Mouse (Mus musculus) lung, adult 2 months (tissue): ENCODE results near the gene Tas2r119. TPM values are rescaled to one million over a fixed set of nuclear protein-coding genes. Genes with fewer than 3 reads are reported as not detected.
"Not testable (repeated sequence)": the region's sequence is repeated elsewhere in the genome, so short reads cannot be mapped to it uniquely, and the experiment has no call there.

Experiments
- DNase-seq: peaks from one replicate; pipeline ENCODE4 v3.0.0; 2022
- H3K4me1 ChIP-seq: fragments of 200-500 bp; 2 replicates; pipeline ENCODE4 v1.6.1; 2011; ENCODE audit warnings: low read length; ENCODE audit not compliant: control insufficient read depth, insufficient read depth
- H3K4me3 ChIP-seq: fragments of 200-500 bp; replicated peaks from 2 replicates; pipeline ENCODE3; 2011; ENCODE audit warnings: low read depth, mild to moderate bottlenecking, control low read depth, low read length; ENCODE audit errors: extremely low read depth
- CTCF ChIP-seq: fragments of 200-500 bp; IDR thresholded peaks from 2 replicates; pipeline ENCODE4 v1.5.1; 2011; ENCODE audit warnings: mild to moderate bottlenecking, low read length, control low read depth; ENCODE audit not compliant: insufficient read depth
- POLR2A ChIP-seq: fragments of 200-500 bp; IDR thresholded peaks from 2 replicates; pipeline ENCODE4 v1.6.1; 2011; ENCODE audit warnings: low read depth, mild to moderate bottlenecking, control low read depth, low read length, borderline replicate concordance; ENCODE audit errors: extremely low read depth
- WGBS: fragments of 180-500 bp; shearing (Covaris S2); methylation state at CpG from one replicate; pipeline ENCODE4 v1.1.7; 2018; 5-methylcytosine and 5-hydroxymethylcytosine counted together
- polyA plus RNA-seq: library from polyadenylated mRNA; depleted of rRNA; stranded (reverse); fragments of >200 nt; gene quantifications from 2 replicates; pipeline ENCODE4 v1.2.3, GENCODE M21; 2012; rRNA removed

Tas2r119 gene
- polyA plus RNA-seq, 1 experiment = not detected

GRCm38 (mm10) chr15:32204908-32205307 lies 27.8 kb downstream of the Tas2r119 start:
- TF ChIP-seq POLR2A (no peak), CTCF (no peak)
- no peaks in the 10 kb centered on the region for H3K4me1 ChIP-seq
- WGBS = 64% methylated on average over 10 of the region's 10 CpGs
- H3K4me3 ChIP-seq = no peak overlapping the region
- DNase-seq = no peak

GRCm38 (mm10) chr15:32214687-32215086 lies 37.6 kb downstream of the Tas2r119 start:
- 86% methylated on average over 10 of the region's 10 CpGs for WGBS
- not testable (repeated sequence) for H3K4me3 ChIP-seq

GRCm38 (mm10) chr15:32223028-32223427 lies 45.9 kb downstream of the Tas2r119 start:
- Histone ChIP-seq H3K4me3 (no peak overlapping the region), H3K4me1 (no peaks in the 10 kb centered on the region)
- DNase-seq = no peak
- 80% methylated on average over 7 of the region's 7 CpGs for WGBS
- TF ChIP-seq POLR2A (no peak), CTCF (no peak)

More at GRCm38 (mm10) chr15:32214687-32215086, 37.6 kb downstream of the Tas2r119 start:
- not testable (repeated sequence) for H3K4me1 ChIP-seq, DNase-seq

GRCm38 (mm10) chr15:32225394-32225793 lies 48.3 kb downstream of the Tas2r119 start:
- Histone ChIP-seq H3K4me1 (no peaks in the 10 kb centered on the region), H3K4me3 (no peak overlapping the region)
- 72% methylated on average over 3 of the region's 3 CpGs for WGBS
- no peak for DNase-seq
- TF ChIP-seq CTCF (no peak), POLR2A (no peak)

- TF ChIP-seq CTCF = no peak
- TF ChIP-seq POLR2A = no peak
- 78% methylated on average over 6 of the region's 6 CpGs for WGBS
- no peak for DNase-seq
- Histone ChIP-seq H3K4me3 (no peak overlapping the region), H3K4me1 (no peaks in the 10 kb centered on the region)
These were observed 49.3 kb downstream of the Tas2r119 start for GRCm38 (mm10) chr15:32226381-32226780.

- no peaks in the 10 kb centered on the region for H3K4me1 ChIP-seq
- 87% methylated on average over 7 of the region's 7 CpGs for WGBS
- no peak for DNase-seq
- H3K4me3 ChIP-seq = no peak overlapping the region
- TF ChIP-seq POLR2A (no peak), CTCF (no peak)
These were observed 49.9 kb downstream of the Tas2r119 start for GRCm38 (mm10) chr15:32226888-32227395.

Other genes with a start within 250 kb of the Tas2r119 start
- 7.6 and 10.1 TPM in 2 replicates for gene Sema5a, start 67.5 kb downstream of the Tas2r119 start, polyA plus RNA-seq